Comparison of ENCODE assay signal across 8 mouse cellular contexts in genomic region chr2:120730639-120731166, GRCm38 (mm10).
A peak's percentile ranks its signal among the peaks of the same experiment; 100 is the strongest.
DNase-seq lines count a peak whose midpoint lies in the region; ATAC-seq and TF ChIP-seq lines count a peak whose summit lies in the region.

No protein-coding gene starts in this region.

- WGBS in lung, adult 2 months: under 1% methylated on average over 48 of the region's 50 CpGs
- under 1% methylated on average over 50 of the region's 50 CpGs for WGBS in intestine, embryonic 14.5 days
- under 1% methylated on average over 50 of the region's 50 CpGs for WGBS in midbrain, embryonic 10.5 days

- H3K4me1 ChIP-seq in lung, adult 2 months (ENCODE audit: control insufficient read depth, insufficient read depth, low read length): peaks cover 14% of the 10 kb centered on the region
- H3K4me1 ChIP-seq in embryonic fibroblast, embryonic 13.5 days (ENCODE audit: control insufficient read depth, insufficient read depth, low read length): peaks cover 4% of the 10 kb centered on the region
- H3K4me1 ChIP-seq in intestine, embryonic 14.5 days (replicated peaks; ENCODE audit: control insufficient read depth, insufficient read depth, low read length): peaks cover 20% of the 10 kb centered on the region
- peaks cover 42% of the 10 kb centered on the region for H3K4me1 ChIP-seq in midbrain, embryonic 10.5 days

- peak overlapping the region; percentile 99 for H3K4me3 ChIP-seq in lung, adult 2 months (replicated peaks; ENCODE audit: extremely low read depth, low read depth, low read length)
- H3K4me3 ChIP-seq in embryonic fibroblast, embryonic 13.5 days (ENCODE audit: insufficient read depth, low read length): peak overlapping the region; percentile 86
- peak overlapping the region; percentile 90 for H3K4me3 ChIP-seq in intestine, embryonic 14.5 days (ENCODE audit: low read depth, low read length)
- H3K4me3 ChIP-seq in midbrain, embryonic 10.5 days: peak overlapping the region; percentile 99

- peak overlapping the region; percentile 98 for H3K4me2 ChIP-seq in intestine, embryonic 14.5 days (ENCODE audit: low read length)

- H3K27me3 ChIP-seq in intestine, embryonic 14.5 days (replicated peaks; ENCODE audit: control insufficient read depth, insufficient read depth, low read length): no peaks in the 10 kb centered on the region
- H3K27me3 ChIP-seq in midbrain, embryonic 10.5 days (ENCODE audit: low read depth, poor library complexity, severe bottlenecking): no peaks in the 10 kb centered on the region

- no peak for TF ChIP-seq POLR2A in lung, adult 2 months (IDR thresholded peaks at IDR 0.05; ENCODE audit: borderline replicate concordance, extremely low read depth, low read depth, low read length)
- TF ChIP-seq POLR2A in embryonic fibroblast, embryonic 13.5 days (IDR thresholded peaks at IDR 0.05; ENCODE audit: low read depth, low read length): no peak

- TF ChIP-seq CTCF in lung, adult 2 months (IDR thresholded peaks at IDR 0.05; ENCODE audit: insufficient read depth, low read length): no peak
- no peak for TF ChIP-seq CTCF in embryonic fibroblast, embryonic 13.5 days (IDR thresholded peaks at IDR 0.05; ENCODE audit: borderline replicate concordance, insufficient read depth, low read length)

- peak overlapping the region; percentile 81 for H3K9ac ChIP-seq in intestine, embryonic 14.5 days (ENCODE audit: low read length)

- peaks cover 32% of the 10 kb centered on the region for H3K36me3 ChIP-seq in intestine, embryonic 14.5 days (ENCODE audit: control insufficient read depth, insufficient read depth, low read length)
- peaks cover 34% of the 10 kb centered on the region for H3K36me3 ChIP-seq in midbrain, embryonic 10.5 days

- no peaks in the 10 kb centered on the region for H3K9me3 ChIP-seq in intestine, embryonic 14.5 days (ENCODE audit: control insufficient read depth, low read length)
- no peaks in the 10 kb centered on the region for H3K9me3 ChIP-seq in midbrain, embryonic 10.5 days (replicated peaks)

- DNase-seq in lung, adult 2 months: no peak
- no peak for DNase-seq in lung, postnatal 4 days
- DNase-seq in ZHBTc4 (ENCODE audit: low read depth, low spot score): peak; percentile 28
- DNase-seq in intestine, embryonic 14.5 days (ENCODE audit: low spot score): peak; percentile 67
- no peak for DNase-seq in midbrain, embryonic 10.5 days (ENCODE audit: low spot score)
- DNase-seq in thymus, postnatal 0 days (ENCODE audit: low spot score): peak; percentile 27
- DNase-seq in ovary, postnatal 36 days (ENCODE audit: low spot score): no peak

- H3K27ac ChIP-seq in embryonic fibroblast, embryonic 13.5 days (ENCODE audit: insufficient read depth, low read length): peak overlapping the region; percentile 54
- H3K27ac ChIP-seq in intestine, embryonic 14.5 days (ENCODE audit: low read depth): peak overlapping the region; percentile 92
- H3K27ac ChIP-seq in midbrain, embryonic 10.5 days (replicated peaks): peak overlapping the region; percentile 90

- ATAC-seq in intestine, embryonic 14.5 days (replicated peaks; ENCODE audit: low FRiP score, low TSS enrichment, low read depth): peak; percentile 6; the same call in 1 of the 2 replicates

Comparison
In these comparisons a context has a peak if more than half of its experiments do, and no peak if none do; other contexts are left out.
1. DNase-seq: peak in ZHBTc4 (single experiment), intestine, embryonic 14.5 days (single experiment) and thymus, postnatal 0 days (single experiment); none in lung, adult 2 months (single experiment), lung, postnatal 4 days (0 of 2), midbrain, embryonic 10.5 days (single experiment) and ovary, postnatal 36 days (single experiment).
2. Peak in every context shown above with its lines, with median percentiles within 50 percentile points of each other: H3K4me3 ChIP-seq and H3K27ac ChIP-seq.